Mouse (Mus musculus) forebrain, embryonic 16.5 days (tissue): ENCODE results near the gene Sept9. TPM values are rescaled to one million over a fixed set of nuclear protein-coding genes. Genes with fewer than 3 reads are reported as not detected.

Experiments used
- ATAC-seq: fragments of 200-750 bp; cut with Nextera tagmentation; 2 replicates; pipeline ENCODE4 v1.8.0; 2017; ENCODE audit warnings: mild to moderate bottlenecking, moderate library complexity
- H3K27ac ChIP-seq: fragments of 300-500 bp; sonication (generic); 2 replicates; pipeline ENCODE4 v1.5.1; 2014; ENCODE audit warnings: low read length, control low read depth
- H3K27me3 ChIP-seq: fragments of 300-500 bp; sonication (generic); replicated peaks from 2 replicates; pipeline ENCODE4 v1.6.1; 2014; ENCODE audit warnings: low read length; ENCODE audit not compliant: control insufficient read depth, insufficient read depth
- H3K36me3 ChIP-seq: fragments of 300-500 bp; sonication (generic); 2 replicates; pipeline ENCODE4 v1.6.1; 2014; ENCODE audit not compliant: control insufficient read depth, insufficient read depth
- H3K4me1 ChIP-seq: fragments of 300-500 bp; sonication (generic); replicated peaks from 2 replicates; pipeline ENCODE4 v1.6.1; 2014; ENCODE audit warnings: low read length; ENCODE audit not compliant: control insufficient read depth, insufficient read depth
- H3K4me2 ChIP-seq: fragments of 300-500 bp; sonication (generic); 2 replicates; pipeline ENCODE4 v1.6.1; 2014; ENCODE audit warnings: mild to moderate bottlenecking, low read length, control low read depth
- H3K4me3 ChIP-seq: fragments of 300-500 bp; sonication (generic); replicated peaks from 2 replicates; pipeline ENCODE4 v1.5.1; 2014; ENCODE audit warnings: mild to moderate bottlenecking, low read length, control low read depth
- H3K9ac ChIP-seq: fragments of 300-500 bp; sonication (generic); replicated peaks from 2 replicates; pipeline ENCODE4 v1.6.1; 2014; ENCODE audit warnings: low read depth, low read length, control low read depth
- H3K9me3 ChIP-seq: fragments of 300-500 bp; sonication (generic); 2 replicates; pipeline ENCODE4 v1.6.1; 2016; ENCODE audit warnings: low read length; ENCODE audit not compliant: control insufficient read depth
- WGBS: fragments of 180-500 bp; shearing (Covaris S2); extraction: QIAGEN DNeasy Blood & Tissue Kit; methylation state at CpG from one replicate; pipeline ENCODE4 v1.1.7; 2014; 5-methylcytosine and 5-hydroxymethylcytosine counted together
- polyA plus RNA-seq: library from polyadenylated mRNA; unstranded; fragments of >200 nt; fragmentation: Nextera tagmentation; extraction: Ambion mirVana; gene quantifications from 2 replicates; pipeline ENCODE4 v1.2.1, GENCODE M21; 2015

Gene Sept9
- polyA plus RNA-seq, 1 experiment from 2014 or later = 120 TPM

DNA sequence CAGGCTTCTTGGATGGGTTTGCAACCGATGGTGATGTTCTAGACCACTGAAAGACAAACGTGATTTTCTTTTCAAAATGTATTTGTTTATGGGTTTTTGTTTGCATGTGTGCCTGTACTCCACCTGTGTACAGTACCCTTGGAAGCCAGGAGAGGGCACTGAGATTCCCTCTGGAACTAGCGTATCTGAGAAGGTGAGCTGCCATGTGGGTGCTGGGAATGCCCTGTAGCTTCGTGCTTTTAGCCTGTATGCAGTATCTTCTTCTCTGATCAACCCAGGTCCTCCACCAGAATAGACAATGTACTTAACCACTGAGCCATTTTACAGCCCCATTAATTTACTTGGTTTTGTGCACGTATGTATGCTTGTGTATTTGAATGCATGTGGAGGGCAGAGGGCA lies 15.6 kb upstream of the Sept9 start:
- no peaks in the 10 kb centered on the region for H3K36me3 ChIP-seq
- no peaks in the 10 kb centered on the region for H3K4me1 ChIP-seq
- no peak overlapping the region for H3K4me3 ChIP-seq
- ATAC-seq = no peak
- no peak overlapping the region for H3K4me2 ChIP-seq
- H3K9ac ChIP-seq = no peak overlapping the region
- peaks cover 13% of the 10 kb centered on the region for H3K9me3 ChIP-seq
- 84% methylated on average over 5 of the region's 5 CpGs for WGBS
- H3K27ac ChIP-seq = no peak overlapping the region
- H3K27me3 ChIP-seq = no peaks in the 10 kb centered on the region

DNA sequence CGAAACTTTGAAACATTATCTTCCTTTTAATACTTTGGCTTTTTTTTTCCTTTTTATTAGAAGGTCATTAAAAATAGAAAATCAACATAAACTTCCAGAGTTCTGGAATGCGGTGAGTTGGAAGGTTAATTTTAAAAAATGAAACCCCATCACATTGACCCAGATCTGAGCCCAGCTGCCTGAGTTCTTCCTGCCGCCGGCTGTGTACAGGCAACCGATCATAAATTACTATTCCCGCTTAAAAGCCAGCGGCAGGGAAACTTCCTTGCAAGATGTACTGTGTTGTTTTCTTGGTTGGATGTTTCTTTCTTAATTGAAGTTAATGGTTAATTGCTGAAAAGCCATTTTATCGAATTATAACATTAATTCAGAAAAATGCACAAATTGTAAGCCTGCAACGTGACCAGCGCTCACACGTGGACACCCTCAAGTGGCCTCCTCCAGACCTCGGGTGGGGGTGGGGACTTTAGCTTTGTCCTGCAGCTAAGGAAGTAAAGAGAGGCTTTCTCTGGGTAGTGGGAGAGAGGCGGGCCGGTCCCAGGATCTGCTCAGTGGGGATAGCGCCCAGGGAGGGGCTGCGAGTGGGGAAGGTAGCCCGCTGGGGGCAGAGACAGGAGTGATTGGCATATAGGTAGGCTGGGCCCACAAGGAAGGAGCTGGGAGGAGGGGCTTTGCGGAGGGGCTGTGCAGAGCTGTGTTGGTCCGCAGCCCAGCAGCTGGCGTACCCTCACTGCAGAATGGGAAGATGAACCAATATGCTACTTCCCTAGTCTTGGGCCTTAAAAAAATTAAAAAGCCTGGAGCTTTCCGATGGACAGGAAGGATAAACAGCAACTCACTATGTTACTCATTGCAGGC lies 14.2 kb upstream of the Sept9 start:
- no peaks in the 10 kb centered on the region for H3K4me1 ChIP-seq
- H3K27me3 ChIP-seq = no peaks in the 10 kb centered on the region
- no peaks in the 10 kb centered on the region for H3K36me3 ChIP-seq
- peaks cover 9% of the 10 kb centered on the region for H3K9me3 ChIP-seq
- no peak overlapping the region for H3K4me2 ChIP-seq
- WGBS = 60% methylated on average over 21 of the region's 21 CpGs
- no peak overlapping the region for H3K9ac ChIP-seq
- no peak for ATAC-seq
- H3K27ac ChIP-seq = no peak overlapping the region
- no peak overlapping the region for H3K4me3 ChIP-seq

DNA sequence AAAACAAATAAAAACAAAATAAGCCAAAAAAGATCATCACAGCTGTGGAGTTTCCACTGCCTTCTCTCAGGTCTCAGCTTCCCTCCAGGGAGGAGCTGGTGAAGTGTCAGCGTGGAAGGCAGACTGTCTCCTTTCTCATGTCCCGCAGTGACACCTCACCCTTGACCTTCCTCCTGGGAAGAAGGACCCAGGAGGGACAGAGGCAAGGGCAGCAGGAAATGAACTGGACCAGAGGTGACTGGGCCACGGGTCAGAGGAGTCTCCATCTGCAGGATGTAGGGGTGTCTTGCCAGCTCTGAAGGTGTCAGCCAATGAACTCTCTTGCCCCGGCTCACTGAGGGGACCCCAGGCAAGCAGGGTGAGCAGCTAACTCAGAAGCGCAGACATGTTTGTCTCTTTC lies 7.9 kb upstream of the Sept9 start:
- Histone ChIP-seq H3K9me3 (no peaks in the 10 kb centered on the region), H3K27ac (no peak overlapping the region), H3K4me1 (no peaks in the 10 kb centered on the region), H3K4me2 (no peak overlapping the region), H3K27me3 (no peaks in the 10 kb centered on the region), H3K36me3 (no peaks in the 10 kb centered on the region), H3K4me3 (no peak overlapping the region), H3K9ac (no peak overlapping the region)
- 79% methylated on average over 5 of the region's 5 CpGs for WGBS
- no peak for ATAC-seq

DNA sequence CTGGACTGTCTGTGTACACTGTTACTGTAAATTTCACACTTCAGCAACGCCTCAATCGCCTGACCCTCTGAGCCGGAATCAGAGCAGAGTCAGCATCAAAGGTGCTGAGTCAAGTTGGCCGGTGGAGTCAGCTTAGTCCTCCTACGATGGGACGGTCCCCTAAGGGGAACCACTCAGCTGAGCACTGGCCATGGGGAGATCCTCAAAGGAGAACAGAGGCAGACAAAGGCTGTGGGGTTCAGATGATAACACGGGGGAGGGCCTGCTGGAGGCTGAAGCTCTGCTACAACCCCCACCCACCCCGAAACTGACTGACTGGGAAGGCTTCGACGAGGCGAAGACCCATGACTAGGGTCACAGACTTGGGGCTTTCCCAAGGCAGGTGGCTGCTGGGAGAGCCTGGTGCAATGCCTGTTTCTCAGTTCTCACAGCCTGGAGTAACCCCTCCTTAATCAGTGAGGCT lies 5.0 kb upstream of the Sept9 start:
- Histone ChIP-seq H3K4me1 (peaks cover 4% of the 10 kb centered on the region), H3K27me3 (peaks cover 13% of the 10 kb centered on the region), H3K36me3 (no peaks in the 10 kb centered on the region), H3K4me3 (no peak overlapping the region), H3K4me2 (no peak overlapping the region), H3K9me3 (no peaks in the 10 kb centered on the region), H3K9ac (no peak overlapping the region), H3K27ac (no peak overlapping the region)
- ATAC-seq = no peak
- WGBS = 78% methylated on average over 11 of the region's 11 CpGs

DNA sequence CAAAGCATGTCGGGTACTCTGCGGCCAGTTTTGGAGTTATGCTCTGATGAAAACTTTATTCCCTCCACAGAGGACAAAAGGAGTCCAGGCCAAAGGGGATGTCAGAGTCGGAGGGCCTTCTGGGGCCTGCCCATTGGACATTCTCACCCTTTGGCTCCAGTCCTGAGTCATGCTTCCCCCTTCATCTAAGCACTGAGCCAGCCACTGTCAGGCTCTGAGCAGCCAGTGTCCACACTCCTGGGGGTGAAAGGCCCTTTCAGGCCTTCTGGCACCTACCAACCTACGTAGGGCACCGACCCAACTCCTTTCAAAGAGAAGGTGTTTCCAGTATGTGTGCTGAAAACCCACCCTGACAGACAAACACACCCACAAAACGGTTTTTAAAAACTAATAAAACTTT lies 3.8 kb upstream of the Sept9 start:
- H3K4me3 ChIP-seq = no peak overlapping the region
- no peak overlapping the region for H3K4me2 ChIP-seq
- H3K27ac ChIP-seq = no peak overlapping the region
- peaks cover 16% of the 10 kb centered on the region for H3K27me3 ChIP-seq
- H3K9me3 ChIP-seq = no peaks in the 10 kb centered on the region
- no peak for ATAC-seq
- 90% methylated on average over 6 of the region's 6 CpGs for WGBS
- H3K4me1 ChIP-seq = peaks cover 10% of the 10 kb centered on the region
- no peaks in the 10 kb centered on the region for H3K36me3 ChIP-seq
- H3K9ac ChIP-seq = no peak overlapping the region

DNA sequence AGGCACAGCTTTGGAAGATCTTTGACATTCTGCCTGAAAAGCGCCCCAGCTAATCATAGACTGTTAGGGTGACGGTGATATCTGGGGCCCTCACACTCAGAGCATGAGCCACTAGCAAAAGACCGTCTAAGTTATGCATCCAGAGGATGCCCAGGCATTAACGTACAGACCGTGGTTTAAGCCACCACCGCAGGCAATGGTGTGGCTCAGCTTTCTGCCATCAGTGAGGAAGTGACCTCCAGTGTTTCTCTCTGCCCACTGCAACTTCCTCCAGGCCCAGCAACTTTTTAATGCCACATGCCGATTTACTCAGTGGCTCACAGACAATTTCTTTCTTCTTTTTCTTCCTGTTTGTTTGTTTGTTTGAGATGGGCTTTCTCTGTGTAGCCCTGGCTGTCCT lies 2.8 kb upstream of the Sept9 start:
- Histone ChIP-seq H3K27ac (no peak overlapping the region), H3K4me2 (no peak overlapping the region), H3K4me1 (peaks cover 10% of the 10 kb centered on the region), H3K9me3 (no peaks in the 10 kb centered on the region), H3K36me3 (no peaks in the 10 kb centered on the region), H3K9ac (no peak overlapping the region), H3K27me3 (peaks cover 20% of the 10 kb centered on the region), H3K4me3 (no peak overlapping the region)
- no peak for ATAC-seq
- 85% methylated on average over 7 of the region's 7 CpGs for WGBS

DNA sequence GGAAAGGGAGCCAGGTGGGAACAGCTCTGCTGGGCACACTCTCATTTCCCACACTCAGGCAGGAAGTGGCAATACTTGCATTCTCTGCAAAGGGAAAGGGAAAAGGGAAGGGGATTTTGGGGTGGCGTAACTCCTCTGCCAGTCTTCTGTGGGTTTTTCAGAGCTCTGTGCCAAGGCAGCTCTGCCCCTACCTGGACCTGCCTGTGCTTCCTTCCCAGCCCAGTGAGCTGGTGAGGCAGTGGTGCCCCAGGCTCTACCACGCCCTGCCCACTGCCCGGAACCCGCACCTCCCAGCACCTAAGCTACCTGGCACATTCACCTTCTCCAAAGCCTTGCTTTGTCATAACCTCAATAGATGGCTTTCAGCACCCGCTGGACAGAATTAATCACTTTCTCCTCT lies 1.3 kb upstream of the Sept9 start:
- H3K4me3 ChIP-seq = no peak overlapping the region
- H3K9ac ChIP-seq = no peak overlapping the region
- WGBS = 80% methylated on average over 5 of the region's 5 CpGs
- peaks cover 20% of the 10 kb centered on the region for H3K27me3 ChIP-seq
- H3K9me3 ChIP-seq = no peaks in the 10 kb centered on the region
- H3K27ac ChIP-seq = no peak overlapping the region
- no peaks in the 10 kb centered on the region for H3K36me3 ChIP-seq
- no peak overlapping the region for H3K4me2 ChIP-seq
- ATAC-seq = no peak
- H3K4me1 ChIP-seq = peaks cover 10% of the 10 kb centered on the region

DNA sequence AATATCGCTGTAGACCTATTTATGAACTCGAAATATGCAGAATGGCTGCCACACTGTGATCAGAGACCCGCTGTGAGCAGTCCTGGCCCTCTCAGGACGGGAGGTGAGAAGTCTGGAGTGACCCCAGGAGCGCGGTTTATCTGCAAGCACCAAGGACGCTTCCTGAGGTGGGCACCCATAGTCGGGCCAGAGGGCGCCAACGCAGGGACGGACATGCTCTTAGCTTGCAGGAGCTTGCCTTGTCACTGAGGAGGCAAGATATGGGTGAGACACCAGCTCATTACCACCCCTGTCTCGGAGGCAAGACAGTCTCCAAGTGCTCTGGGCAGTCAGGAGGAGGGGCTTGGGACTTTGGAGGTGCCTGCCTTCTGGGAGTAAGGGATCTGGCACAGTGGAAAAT lies 2.4 kb downstream of the Sept9 start:
- H3K9me3 ChIP-seq = no peaks in the 10 kb centered on the region
- no peaks in the 10 kb centered on the region for H3K36me3 ChIP-seq
- peaks cover 20% of the 10 kb centered on the region for H3K27me3 ChIP-seq
- no peak overlapping the region for H3K4me2 ChIP-seq
- no peak overlapping the region for H3K4me3 ChIP-seq
- H3K9ac ChIP-seq = no peak overlapping the region
- ATAC-seq = no peak
- WGBS = 84% methylated on average over 12 of the region's 12 CpGs
- H3K27ac ChIP-seq = no peak overlapping the region
- peaks cover 10% of the 10 kb centered on the region for H3K4me1 ChIP-seq

DNA sequence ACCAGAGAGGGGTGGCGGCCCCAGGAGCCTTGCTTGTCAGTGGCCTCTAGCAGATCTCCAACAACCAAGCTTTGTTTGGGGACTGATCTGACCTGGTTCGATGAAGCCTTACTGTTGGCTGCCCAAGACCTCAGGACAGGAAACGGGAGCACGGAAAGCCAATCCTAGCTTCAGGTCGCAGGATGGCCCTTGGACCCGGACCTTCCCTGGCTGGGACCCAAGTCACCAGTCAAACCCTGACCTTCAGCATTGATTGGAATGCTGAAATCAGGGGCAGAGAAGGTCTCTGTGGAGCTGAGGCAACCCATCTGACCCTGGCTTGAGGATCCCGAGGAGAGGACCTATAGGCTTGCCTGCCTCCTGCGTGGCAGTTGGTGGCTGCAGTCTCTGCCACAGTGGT lies 5.1 kb downstream of the Sept9 start:
- H3K9ac ChIP-seq = no peak overlapping the region
- 93% methylated on average over 8 of the region's 8 CpGs for WGBS

More for the DNA sequence above, 5.1 kb downstream of the Sept9 start:
- H3K4me3 ChIP-seq = no peak overlapping the region
- no peak for ATAC-seq
- peaks cover 10% of the 10 kb centered on the region for H3K4me1 ChIP-seq
- no peak overlapping the region for H3K27ac ChIP-seq
- peaks cover 6% of the 10 kb centered on the region for H3K27me3 ChIP-seq
- no peaks in the 10 kb centered on the region for H3K9me3 ChIP-seq
- no peak overlapping the region for H3K4me2 ChIP-seq
- no peaks in the 10 kb centered on the region for H3K36me3 ChIP-seq
